Comparison of ENCODE assay signal across 7 mouse cellular contexts in genomic region chr11:68975085-68975484, GRCm38 (mm10). TPM values are rescaled to one million over a fixed set of nuclear protein-coding genes. Genes with fewer than 3 reads are reported as not detected.
DNase-seq lines count a peak whose midpoint lies in the region; ATAC-seq and TF ChIP-seq lines count a peak whose summit lies in the region.

Gene Rangrf (minus strand): TSS chr11:68975185.

- H3K9ac ChIP-seq in CH12.LX (ENCODE audit: insufficient read depth, low read depth) (no peak within 1 kb of the TSS), ES-E14 (ENCODE audit: insufficient read depth, low read depth, low read length, poor library complexity, severe bottlenecking) (no peak within 1 kb of the TSS; the same call in 1 of the 2 replicates)
- H3K9ac ChIP-seq in forebrain, embryonic 15.5 days (replicated peaks) = peak within 1 kb of the TSS; percentile 35; the same call in 1 of the 2 replicates
- H3K9ac ChIP-seq in hindbrain, embryonic 13.5 days = 0 out of 2 replicates have a peak within 1 kb of the TSS, but pooled peaks have one; percentile 15
- H3K9ac ChIP-seq in liver, embryonic 15.5 days = no peak within 1 kb of the TSS

- no peak for TF ChIP-seq RAD21 in CH12.LX (IDR thresholded peaks at IDR 0.05; ENCODE audit: low read depth, low read length)

- no peak for TF ChIP-seq CTCF in CH12.LX (conservative IDR thresholded peaks at IDR 0.05 in 1 of 2, IDR thresholded peaks at IDR 0.05 in 1 of 2; ENCODE audit: low read depth in 2 of 2, low read length in 2 of 2)

- H3K9me3 ChIP-seq in CH12.LX (replicated peaks; ENCODE audit: low read length) = no peaks in the 10 kb centered on the region
- no peaks in the 10 kb centered on the region for H3K9me3 ChIP-seq in ES-E14 (ENCODE audit: control insufficient read depth, insufficient read depth, low read depth, low read length)
- no peaks in the 10 kb centered on the region for H3K9me3 ChIP-seq in forebrain, embryonic 15.5 days
- H3K9me3 ChIP-seq in hindbrain, embryonic 13.5 days = no peaks in the 10 kb centered on the region
- H3K9me3 ChIP-seq in liver, embryonic 15.5 days (replicated peaks) = no peaks in the 10 kb centered on the region

- TF ChIP-seq POLR2A in CH12.LX (IDR thresholded peaks at IDR 0.05; ENCODE audit: low read depth, low read length) = no peak

- no peak for TF ChIP-seq EP300 in CH12.LX (IDR thresholded peaks at IDR 0.05; ENCODE audit: low read length)

- H3K4me1 ChIP-seq in CH12.LX (ENCODE audit: control insufficient read depth in 1 of 2, insufficient read depth in 2 of 2) (peaks cover 4 to 30% of the 10 kb centered on the region in 2 experiments), ES-E14 (ENCODE audit: control insufficient read depth in 2 of 2, insufficient read depth in 2 of 2, low read length in 2 of 2, poor library complexity in 1 of 2) (peaks cover 0 to 12% of the 10 kb centered on the region in 2 experiments; a peak in 3 of 4 replicates)
- H3K4me1 ChIP-seq in forebrain, embryonic 15.5 days = peaks cover 11% of the 10 kb centered on the region
- peaks cover 14% of the 10 kb centered on the region for H3K4me1 ChIP-seq in hindbrain, embryonic 13.5 days (replicated peaks)
- peaks cover 26% of the 10 kb centered on the region for H3K4me1 ChIP-seq in liver, embryonic 15.5 days (replicated peaks)

- in situ Hi-C loops in CH12.LX (cut with MboI; ENCODE audit: low pct_ligation_motif_present, low pct_unique_long_range_greater_than_20kb, low sequenced_read_pairs) (no loop called here), ES-E14 (cut with MboI; ENCODE audit: low sequenced_read_pairs in 2 of 2, unreplicated experiment in 2 of 2) (no loop called here)

- no peak within 1 kb of the TSS for H3K4me3 ChIP-seq in CH12.LX (replicated peaks in 1 of 3; ENCODE audit: low read depth in 2 of 3, low read length in 2 of 3, poor library complexity in 1 of 3)
- peak within 1 kb of the TSS in 1 of 2 experiments; percentile 75; a peak in 2 of 4 replicates for H3K4me3 ChIP-seq in ES-E14 (ENCODE audit: insufficient read depth in 1 of 2, low read depth in 1 of 2, low read length in 2 of 2, poor library complexity in 1 of 2, severe bottlenecking in 1 of 2)
- H3K4me3 ChIP-seq in forebrain, embryonic 15.5 days = peak within 1 kb of the TSS; percentile 46
- peak within 1 kb of the TSS; percentile 43 for H3K4me3 ChIP-seq in hindbrain, embryonic 13.5 days
- H3K4me3 ChIP-seq in liver, embryonic 15.5 days (replicated peaks) = peak within 1 kb of the TSS; percentile 56

- dilution Hi-C loops in CH12.LX (cut with MboI; ENCODE audit: extremely low pct_ligation_motif_present, extremely low pct_unique_long_range_greater_than_20kb, low sequenced_read_pairs) = no loop called here

- H3K27me3 ChIP-seq in CH12.LX (replicated peaks) = peaks cover 7% of the 10 kb centered on the region
- H3K27me3 ChIP-seq in forebrain, embryonic 15.5 days = no peaks in the 10 kb centered on the region
- H3K27me3 ChIP-seq in hindbrain, embryonic 13.5 days = 0 out of 2 replicates have a peak, but pooled peaks cover 3% of the 10 kb centered on the region
- H3K27me3 ChIP-seq in liver, embryonic 15.5 days = no peaks in the 10 kb centered on the region; the same call in 1 of the 2 replicates

- 86% methylated on average over 7 of the region's 7 CpGs for WGBS in forebrain, embryonic 15.5 days
- 82% methylated on average over 7 of the region's 7 CpGs for WGBS in hindbrain, embryonic 13.5 days
- WGBS in liver, embryonic 15.5 days (ENCODE audit: insufficient replicate concordance) = 72% methylated on average over 7 of the region's 7 CpGs

- H3K36me3 ChIP-seq in CH12.LX (replicated peaks in 1 of 2; ENCODE audit: control insufficient read depth in 1 of 2, insufficient read depth in 1 of 2, low read length in 1 of 2) (peaks cover 0 to 16% of the 10 kb centered on the region in 2 experiments), ES-E14 (ENCODE audit: control insufficient read depth, insufficient read depth, low read length, poor library complexity, severe bottlenecking) (0 out of 2 replicates have a peak, but pooled peaks cover 3% of the 10 kb centered on the region)
- H3K36me3 ChIP-seq in forebrain, embryonic 15.5 days = no peaks in the 10 kb centered on the region
- H3K36me3 ChIP-seq in hindbrain, embryonic 13.5 days = no peaks in the 10 kb centered on the region
- H3K36me3 ChIP-seq in liver, embryonic 15.5 days (replicated peaks) = no peaks in the 10 kb centered on the region

- H3K4me2 ChIP-seq in CH12.LX (ENCODE audit: insufficient read depth, low read depth, poor library complexity, severe bottlenecking) = peak within 1 kb of the TSS; percentile 75
- peak within 1 kb of the TSS; percentile 69 for H3K4me2 ChIP-seq in forebrain, embryonic 15.5 days (replicated peaks)
- peak within 1 kb of the TSS; percentile 63 for H3K4me2 ChIP-seq in hindbrain, embryonic 13.5 days
- H3K4me2 ChIP-seq in liver, embryonic 15.5 days = peak within 1 kb of the TSS; percentile 80

- no peak within 1 kb of the TSS for H3K27ac ChIP-seq in CH12.LX (ENCODE audit: insufficient read depth, low read depth)
- no peak within 1 kb of the TSS for H3K27ac ChIP-seq in ES-E14 (ENCODE audit: insufficient read depth, low read depth, low read length, poor library complexity, severe bottlenecking)
- no peak within 1 kb of the TSS for H3K27ac ChIP-seq in forebrain, embryonic 15.5 days (replicated peaks)
- no peak within 1 kb of the TSS for H3K27ac ChIP-seq in hindbrain, embryonic 13.5 days
- no peak within 1 kb of the TSS for H3K27ac ChIP-seq in liver, embryonic 15.5 days (replicated peaks)

- H3K79me2 ChIP-seq in CH12.LX (replicated peaks; ENCODE audit: control insufficient read depth, extremely low read depth, insufficient read depth, poor library complexity, severe bottlenecking) = no peaks in the 10 kb centered on the region

- DNase-seq in CH12.LX (ENCODE audit: extremely low read depth) = no peak
- DNase-seq in ES-E14 (ENCODE audit: low read depth, low spot score) = no peak
- DNase-seq in Muller cell, postnatal 12 days (ENCODE audit: inconsistent ontology term) = no peak
- no peak for DNase-seq in cerebellum, adult 9-11 months

- ATAC-seq in forebrain, embryonic 15.5 days (replicated peaks) = no peak
- no peak for ATAC-seq in hindbrain, embryonic 13.5 days (ENCODE audit: low FRiP score)
- no peak for ATAC-seq in liver, embryonic 15.5 days (ENCODE audit: insufficient read depth)

TF ChIP-seq in CH12.LX, 34 proteins besides CTCF, POLR2A, EP300 and RAD21:
- TF ChIP-seq MEF2A (IDR thresholded peaks at IDR 0.05; ENCODE audit: borderline replicate concordance, low read depth, low read length) = no peak
- TF ChIP-seq CHD1 (IDR thresholded peaks at IDR 0.05; ENCODE audit: low read depth, low read length) = no peak
- no peak for TF ChIP-seq JUND (conservative IDR thresholded peaks at IDR 0.05; ENCODE audit: low read depth, low read length)
- no peak for TF ChIP-seq TCF12 (IDR thresholded peaks at IDR 0.05; ENCODE audit: low read depth, low read length)
- TF ChIP-seq ELF1 (IDR thresholded peaks at IDR 0.05; ENCODE audit: low read depth, low read length) = no peak
- TF ChIP-seq TBP (conservative IDR thresholded peaks at IDR 0.05; ENCODE audit: low read depth, low read length) = no peak
TF ChIP-seq in CH12.LX: peak in this region for 0.

TF ChIP-seq in ES-E14, 5 proteins besides CTCF, POLR2A, EP300 and RAD21:
- TF ChIP-seq MAFK (IDR thresholded peaks at IDR 0.05; ENCODE audit: insufficient read depth, low read depth, low read length) = no peak
- TF ChIP-seq ZNF384 (IDR thresholded peaks at IDR 0.05; ENCODE audit: low read depth, low read length) = no peak
- no peak for TF ChIP-seq HCFC1 (IDR thresholded peaks at IDR 0.05; ENCODE audit: borderline replicate concordance, insufficient read depth, low read length)
- TF ChIP-seq ZC3H11A (IDR thresholded peaks at IDR 0.05; ENCODE audit: borderline replicate concordance, low read depth, low read length) = no peak
- TF ChIP-seq CHD2 (IDR thresholded peaks at IDR 0.05; ENCODE audit: low read depth, low read length) = no peak

RNA-seq across cellular contexts. Expression of gene Rangrf, which starts in this region (rescaled TPM):
- total RNA-seq in CH12.LX (2012; rRNA removed) (106 and 160 TPM in 2 replicates), CH12.LX (2014; rRNA removed) (154 and 158 TPM in 2 replicates), ES-E14 (2012; rRNA removed) (90.7 and 107 TPM in 2 replicates)
- 95.5 and 111 TPM in 2 replicates for polyA plus RNA-seq in CH12.LX (2012; ENCODE audit: insufficient read length, low read depth)
- 37.0 and 39.3 TPM in 2 replicates for polyA plus RNA-seq in forebrain, embryonic 15.5 days (2015; fragmentation: Nextera tagmentation; extraction: Ambion mirVana)
- 24.7 and 26.7 TPM in 2 replicates for polyA plus RNA-seq in hindbrain, embryonic 13.5 days (2015; fragmentation: Nextera tagmentation; extraction: Ambion mirVana)
- polyA plus RNA-seq in liver, embryonic 15.5 days (2015; fragmentation: Nextera tagmentation; extraction: Ambion mirVana) = 21.7 and 22.4 TPM in 2 replicates

Comparison
In these comparisons a context has a peak if more than half of its experiments do, and no peak if none do; other contexts are left out.
1. H3K4me3 ChIP-seq: peak in forebrain, embryonic 15.5 days (single experiment), hindbrain, embryonic 13.5 days (single experiment) and liver, embryonic 15.5 days (single experiment); none in CH12.LX (0 of 3).
2. H3K9ac ChIP-seq: peak in forebrain, embryonic 15.5 days (single experiment) and hindbrain, embryonic 13.5 days (single experiment); none in CH12.LX (single experiment), ES-E14 (single experiment) and liver, embryonic 15.5 days (single experiment).
3. Peak in every context shown above with its lines, with median percentiles within 50 percentile points of each other: H3K4me2 ChIP-seq.